Mouse (Mus musculus): ENCODE results near the gene Atxn7. TPM values are rescaled to one million over a fixed set of nuclear protein-coding genes. Genes with fewer than 3 reads are reported as not detected.
A peak's percentile ranks its signal among the peaks of the same experiment; 100 is the strongest.

Gene Atxn7
- polyA plus RNA-seq (2014; fragmentation: Nextera tagmentation; extraction: Ambion mirVana) = 5.7 and 6.5 TPM in 2 replicates

DNA sequence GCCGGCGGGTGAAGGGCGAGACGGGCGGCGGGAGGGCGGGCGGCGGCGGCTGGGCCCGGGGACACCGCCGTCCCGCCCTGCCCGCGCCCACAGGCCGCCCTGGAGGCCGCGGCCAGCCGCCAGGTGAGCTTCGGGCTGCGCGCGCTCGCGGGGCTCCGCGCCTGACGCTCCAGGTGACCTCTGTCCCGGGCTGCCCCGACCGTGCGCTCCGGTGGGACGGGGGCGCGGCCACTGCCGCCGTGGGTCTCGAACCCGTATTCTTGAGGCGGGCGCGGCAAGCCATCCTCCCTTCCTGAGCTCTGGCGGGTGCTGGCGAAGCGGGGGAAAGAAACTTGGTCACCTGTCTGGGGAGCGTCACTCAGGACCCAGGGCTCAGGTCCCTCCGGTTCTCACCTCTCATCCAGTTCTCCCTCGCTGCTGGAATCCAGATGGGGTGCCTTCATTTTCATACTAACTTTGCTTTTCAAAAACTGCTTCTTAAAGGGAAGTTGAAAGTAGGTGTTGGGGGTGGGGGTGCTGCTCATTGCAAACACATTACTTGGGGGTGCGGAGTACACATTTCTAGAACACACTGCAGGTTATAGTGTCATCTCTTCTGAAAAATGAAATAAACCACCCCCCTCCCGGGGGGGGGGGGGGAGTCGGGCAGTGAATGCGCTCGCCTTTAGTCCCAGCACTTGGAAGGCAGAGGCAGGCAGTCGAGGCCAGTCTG is at the start of gene Atxn7, which contains the start of gene Thoc7:
Atxn7 (plus strand) TSS at position 40 of the 712 bp plus-strand sequence.
Thoc7 (minus strand) TSS at position 452 of the 712 bp plus-strand sequence.
- WGBS = 6% methylated on average over 19 of the region's 56 CpGs
- no peaks in the 10 kb centered on the region for H3K36me3 ChIP-seq (ENCODE audit: control insufficient read depth, insufficient read depth, low read length)
- peak; percentile 29 for DNase-seq (ENCODE audit: low spot score)

DNA sequence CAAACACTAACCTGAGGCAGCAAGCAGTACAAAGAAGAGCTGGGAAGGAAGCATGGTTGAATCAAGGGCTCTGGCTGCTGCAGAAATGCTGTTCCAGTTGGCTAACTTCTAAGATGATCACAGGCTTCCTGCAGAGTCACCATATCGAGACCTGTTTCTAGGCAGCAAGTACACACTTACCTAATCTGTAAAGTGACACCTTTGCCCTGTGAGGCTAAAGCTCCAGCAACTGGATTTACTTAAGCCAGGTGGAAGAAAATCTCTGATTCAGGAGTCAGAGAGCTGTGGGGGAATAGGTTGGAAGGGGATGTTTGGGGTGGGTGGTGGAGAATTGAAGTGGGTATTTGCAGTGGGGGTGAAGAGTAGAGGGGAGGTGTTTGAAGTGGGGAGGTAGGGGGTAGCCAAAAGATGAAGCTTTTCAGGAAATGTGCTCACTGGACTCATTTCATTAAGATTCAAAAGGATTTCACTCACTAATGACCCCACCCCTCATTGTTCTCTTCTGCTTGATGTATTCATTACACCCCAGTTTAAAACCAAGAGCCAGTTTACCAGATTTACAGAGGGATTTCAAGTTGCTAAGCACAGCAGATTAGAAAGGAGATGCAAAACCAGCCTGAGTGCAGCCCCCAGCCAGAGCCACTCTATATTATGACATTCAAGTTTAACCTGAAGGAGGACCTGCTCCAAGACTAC is 46.7 kb upstream of the Atxn7 start, which contains the start of gene Gm281:
Gm281 (minus strand) TSS at position 92 of the 696 bp plus-strand sequence.
- no peaks in the 10 kb centered on the region; the same call in 1 of the 2 replicates for H3K4me1 ChIP-seq (ENCODE audit: control insufficient read depth, insufficient read depth, low read length)
- H3K27ac ChIP-seq (replicated peaks; ENCODE audit: low read depth, low read length) = no peak within 1 kb of the TSS
- DNase-seq (ENCODE audit: low spot score) (no peak), ATAC-seq (ENCODE audit: low read depth) (peak; percentile 51; the same call in 1 of the 2 replicates)
- 31% methylated on average over 1 of the region's 1 CpGs for WGBS
- H3K4me2 ChIP-seq (ENCODE audit: low read depth, low read length) = no peak within 1 kb of the TSS
- H3K27me3 ChIP-seq (replicated peaks; ENCODE audit: control insufficient read depth, insufficient read depth, low read length) = no peaks in the 10 kb centered on the region
- H3K36me3 ChIP-seq (ENCODE audit: control insufficient read depth, insufficient read depth, low read length) = no peaks in the 10 kb centered on the region
- no peak within 1 kb of the TSS for H3K4me3 ChIP-seq (ENCODE audit: low read depth, low read length)
- H3K9ac ChIP-seq (ENCODE audit: low read depth, low read length) = no peak within 1 kb of the TSS
- no peaks in the 10 kb centered on the region for H3K9me3 ChIP-seq (ENCODE audit: control insufficient read depth, low read length)

More for the DNA sequence above, at the start of gene Atxn7, which contains the start of gene Thoc7:
- peak within 1 kb of the TSS; percentile 97 for H3K9ac ChIP-seq (ENCODE audit: low read depth, low read length)
- peak within 1 kb of the TSS; percentile 70 for H3K4me2 ChIP-seq (ENCODE audit: low read depth, low read length)
- H3K27me3 ChIP-seq (replicated peaks; ENCODE audit: control insufficient read depth, insufficient read depth, low read length) = no peaks in the 10 kb centered on the region
- peaks cover 12% of the 10 kb centered on the region for H3K4me1 ChIP-seq (ENCODE audit: control insufficient read depth, insufficient read depth, low read length)
- H3K27ac ChIP-seq (replicated peaks; ENCODE audit: low read depth, low read length) = peak within 1 kb of the TSS; percentile 84
- peak within 1 kb of the TSS; percentile 93 for H3K4me3 ChIP-seq (ENCODE audit: low read depth, low read length)
- H3K9me3 ChIP-seq (ENCODE audit: control insufficient read depth, low read length) = no peaks in the 10 kb centered on the region
- peak; percentile 49 for ATAC-seq (ENCODE audit: low read depth)

DNA sequence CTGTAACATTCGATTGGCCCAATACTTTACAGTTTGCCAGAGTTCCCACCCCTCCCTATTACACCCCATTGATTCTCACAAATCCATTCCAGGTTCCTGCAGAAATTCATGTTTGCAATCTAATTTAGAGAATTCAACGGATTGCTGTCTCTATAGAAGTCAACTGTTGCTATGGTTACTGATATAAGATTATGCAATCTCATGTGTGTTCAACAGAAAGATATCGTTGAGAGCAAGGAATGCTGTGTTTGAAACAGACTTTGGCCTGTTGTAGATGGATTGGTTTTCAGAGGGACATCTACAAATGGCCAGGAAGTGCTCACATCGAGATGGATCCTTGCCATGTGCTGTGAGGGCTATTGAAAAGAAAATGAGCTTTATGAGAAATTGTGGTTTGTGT is 46.0 kb upstream of the Atxn7 start:
- Histone ChIP-seq H3K27ac (replicated peaks; ENCODE audit: low read depth, low read length) (no peak overlapping the region), H3K27me3 (replicated peaks; ENCODE audit: control insufficient read depth, insufficient read depth, low read length) (no peaks in the 10 kb centered on the region), H3K4me3 (ENCODE audit: low read depth, low read length) (no peak overlapping the region), H3K9me3 (ENCODE audit: control insufficient read depth, low read length) (no peaks in the 10 kb centered on the region), H3K4me2 (ENCODE audit: low read depth, low read length) (no peak overlapping the region), H3K36me3 (ENCODE audit: control insufficient read depth, insufficient read depth, low read length) (no peaks in the 10 kb centered on the region), H3K4me1 (ENCODE audit: control insufficient read depth, insufficient read depth, low read length) (no peaks in the 10 kb centered on the region; the same call in 1 of the 2 replicates), H3K9ac (ENCODE audit: low read depth, low read length) (no peak overlapping the region)
- no peak for ATAC-seq (ENCODE audit: low read depth)
- no peak for DNase-seq (ENCODE audit: low spot score)
- WGBS = 60% methylated on average over 4 of the region's 4 CpGs

DNA sequence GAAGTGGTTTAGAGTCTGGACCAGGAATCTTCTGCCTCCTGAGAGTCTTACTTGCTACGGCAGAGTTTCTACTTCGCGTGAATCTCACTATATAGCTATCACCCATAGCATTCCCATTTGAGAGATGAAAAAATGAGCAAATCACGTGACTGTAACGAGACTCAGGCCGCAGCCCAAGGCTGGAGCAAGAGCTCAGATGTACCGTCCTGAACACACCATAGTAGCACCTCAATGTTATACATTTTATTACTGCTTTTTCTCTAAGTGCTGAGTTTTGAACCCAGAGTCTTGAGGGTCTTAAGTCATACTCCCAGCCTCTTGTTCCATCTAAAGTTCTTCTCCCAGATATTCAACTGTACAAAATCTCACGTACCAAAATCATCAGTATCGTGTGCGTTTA is 44.0 kb upstream of the Atxn7 start:
- no peak for ATAC-seq (ENCODE audit: low read depth)
- H3K4me2 ChIP-seq (ENCODE audit: low read depth, low read length) = no peak overlapping the region
- DNase-seq (ENCODE audit: low spot score) = no peak
- H3K4me1 ChIP-seq (ENCODE audit: control insufficient read depth, insufficient read depth, low read length) = no peaks in the 10 kb centered on the region
- H3K27ac ChIP-seq (replicated peaks; ENCODE audit: low read depth, low read length) = no peak overlapping the region
- no peaks in the 10 kb centered on the region for H3K36me3 ChIP-seq (ENCODE audit: control insufficient read depth, insufficient read depth, low read length)
- no peaks in the 10 kb centered on the region for H3K9me3 ChIP-seq (ENCODE audit: control insufficient read depth, low read length)
- H3K9ac ChIP-seq (ENCODE audit: low read depth, low read length) = no peak overlapping the region
- H3K4me3 ChIP-seq (ENCODE audit: low read depth, low read length) = no peak overlapping the region
- H3K27me3 ChIP-seq (replicated peaks; ENCODE audit: control insufficient read depth, insufficient read depth, low read length) = no peaks in the 10 kb centered on the region
- 89% methylated on average over 10 of the region's 10 CpGs for WGBS

DNA sequence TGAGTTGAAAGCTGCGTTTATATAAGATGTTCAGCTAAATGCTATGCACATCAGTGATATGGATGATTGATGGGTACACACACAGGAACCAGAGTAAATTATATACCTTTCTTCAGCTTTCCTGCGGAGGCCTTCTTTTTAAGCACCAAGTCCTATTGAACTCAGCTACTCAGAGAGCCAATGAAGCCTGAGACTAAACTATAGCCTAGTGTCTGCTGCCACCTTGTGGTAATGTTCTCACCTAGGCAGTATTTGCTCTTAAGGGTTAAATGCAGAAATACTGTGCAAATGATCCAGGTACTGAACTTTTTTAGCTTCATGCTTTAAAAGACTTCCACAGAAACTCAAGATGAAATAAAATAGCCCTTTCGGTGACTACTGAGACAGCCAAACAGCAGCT is 43.6 kb upstream of the Atxn7 start:
- Histone ChIP-seq H3K4me3 (ENCODE audit: low read depth, low read length) (no peak overlapping the region), H3K4me1 (ENCODE audit: control insufficient read depth, insufficient read depth, low read length) (no peaks in the 10 kb centered on the region), H3K9ac (ENCODE audit: low read depth, low read length) (no peak overlapping the region), H3K27ac (replicated peaks; ENCODE audit: low read depth, low read length) (no peak overlapping the region), H3K4me2 (ENCODE audit: low read depth, low read length) (no peak overlapping the region), H3K9me3 (ENCODE audit: control insufficient read depth, low read length) (no peaks in the 10 kb centered on the region), H3K36me3 (ENCODE audit: control insufficient read depth, insufficient read depth, low read length) (no peaks in the 10 kb centered on the region), H3K27me3 (replicated peaks; ENCODE audit: control insufficient read depth, insufficient read depth, low read length) (no peaks in the 10 kb centered on the region)
- ATAC-seq (ENCODE audit: low read depth) (peak; percentile 68; the same call in 1 of the 2 replicates), DNase-seq (ENCODE audit: low spot score) (peak; percentile 89)
- 36% methylated on average over 3 of the region's 3 CpGs for WGBS

DNA sequence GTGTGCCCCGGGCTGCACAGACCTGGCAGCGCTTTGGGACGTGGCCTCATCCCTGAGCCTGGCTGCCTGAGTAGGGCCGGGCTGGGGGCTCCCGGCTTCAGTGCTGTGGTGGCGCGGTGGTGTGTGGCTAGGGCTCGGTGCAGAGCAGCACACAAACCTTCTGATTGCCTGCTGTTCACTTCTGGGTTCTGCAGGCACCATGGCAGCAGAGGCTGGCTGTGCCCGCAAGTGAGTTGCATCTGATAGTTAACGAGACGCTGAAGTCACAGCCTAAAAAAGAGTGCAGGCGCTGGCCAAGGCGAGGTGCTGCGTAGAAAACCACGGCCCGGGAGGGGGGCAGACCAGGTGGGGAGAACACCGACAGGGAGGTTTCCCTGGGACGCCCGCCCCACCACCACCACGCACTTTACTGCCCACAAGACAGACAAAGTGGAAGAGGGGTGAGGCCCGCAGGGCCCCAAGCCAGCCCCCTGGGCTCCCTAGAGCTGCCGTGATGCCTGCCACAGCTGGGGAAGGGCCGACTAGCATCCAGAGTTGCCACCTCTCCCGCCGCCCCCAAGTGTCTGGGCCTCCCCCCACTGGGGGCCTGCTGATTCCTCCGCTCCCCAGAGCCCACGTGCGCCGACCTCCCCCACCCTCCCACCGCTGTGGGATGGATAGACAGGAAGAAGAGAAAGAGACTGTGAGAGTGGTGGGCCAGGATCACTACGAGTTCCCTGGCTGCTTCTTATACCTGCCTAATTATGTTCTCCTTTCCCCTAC is 27.8 kb upstream of the Atxn7 start:
- Histone ChIP-seq H3K36me3 (ENCODE audit: control insufficient read depth, insufficient read depth, low read length) (no peaks in the 10 kb centered on the region), H3K4me3 (ENCODE audit: low read depth, low read length) (peak overlapping the region; percentile 38), H3K9ac (ENCODE audit: low read depth, low read length) (peak overlapping the region; percentile 61), H3K27ac (replicated peaks; ENCODE audit: low read depth, low read length) (no peak overlapping the region), H3K27me3 (replicated peaks; ENCODE audit: control insufficient read depth, insufficient read depth, low read length) (no peaks in the 10 kb centered on the region), H3K4me2 (ENCODE audit: low read depth, low read length) (peak overlapping the region; percentile 67), H3K4me1 (ENCODE audit: control insufficient read depth, insufficient read depth, low read length) (no peaks in the 10 kb centered on the region), H3K9me3 (ENCODE audit: control insufficient read depth, low read length) (peaks cover 7% of the 10 kb centered on the region; the same call in 1 of the 2 replicates)
- no peak for DNase-seq (ENCODE audit: low spot score)
- peak; percentile 53 for ATAC-seq (ENCODE audit: low read depth)
- 34% methylated on average over 27 of the region's 31 CpGs for WGBS

DNA sequence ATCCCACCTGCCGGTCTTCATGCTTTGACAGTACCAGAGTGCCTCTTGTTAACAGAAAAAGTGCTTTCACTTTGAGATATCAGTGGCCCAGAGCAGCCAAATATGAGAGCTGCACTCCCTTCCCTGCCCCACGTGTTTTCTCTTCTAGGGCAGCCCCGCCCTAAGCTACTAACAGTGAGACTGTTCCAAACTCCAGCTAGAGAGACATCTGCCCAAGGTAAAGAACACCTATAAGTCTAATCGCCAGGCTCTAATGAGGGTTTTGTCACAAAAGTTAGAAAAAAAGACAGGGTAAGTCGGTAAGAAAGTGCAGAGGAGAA is 27.2 kb upstream of the Atxn7 start:
- WGBS = 35% methylated on average over 5 of the region's 5 CpGs

DNA sequence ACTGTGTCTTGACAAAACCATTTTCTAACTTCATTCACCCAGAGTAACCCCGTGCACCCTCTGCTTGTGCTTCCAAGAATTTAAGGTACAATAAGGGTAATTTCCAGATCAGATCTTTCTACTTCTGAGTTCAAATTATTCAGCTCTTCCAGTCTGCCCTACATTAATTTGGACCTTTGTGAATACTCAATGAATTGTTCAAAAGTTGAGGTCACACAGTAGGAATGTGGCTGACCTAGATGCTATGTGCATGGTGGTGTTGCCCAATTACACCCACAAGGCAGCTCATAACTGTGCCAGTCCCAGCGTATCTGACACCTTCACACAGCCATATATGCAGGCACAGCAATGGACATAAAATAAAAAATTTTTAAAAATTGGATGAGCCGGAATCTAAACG is 16.6 kb upstream of the Atxn7 start:
- peaks cover 27% of the 10 kb centered on the region for H3K36me3 ChIP-seq (ENCODE audit: control insufficient read depth, insufficient read depth, low read length)
- no peak for DNase-seq (ENCODE audit: low spot score)
- H3K4me1 ChIP-seq (ENCODE audit: control insufficient read depth, insufficient read depth, low read length) = no peaks in the 10 kb centered on the region
- H3K9ac ChIP-seq (ENCODE audit: low read depth, low read length) = no peak overlapping the region
- no peak overlapping the region for H3K4me2 ChIP-seq (ENCODE audit: low read depth, low read length)
- WGBS = 93% methylated on average over 4 of the region's 4 CpGs
- no peak overlapping the region for H3K4me3 ChIP-seq (ENCODE audit: low read depth, low read length)
- H3K27ac ChIP-seq (replicated peaks; ENCODE audit: low read depth, low read length) = no peak overlapping the region
- no peaks in the 10 kb centered on the region for H3K9me3 ChIP-seq (ENCODE audit: control insufficient read depth, low read length)
- no peaks in the 10 kb centered on the region for H3K27me3 ChIP-seq (replicated peaks; ENCODE audit: control insufficient read depth, insufficient read depth, low read length)
- ATAC-seq (ENCODE audit: low read depth) = no peak

More for the DNA sequence above, 27.2 kb upstream of the Atxn7 start:
- DNase-seq (ENCODE audit: low spot score) (no peak), ATAC-seq (ENCODE audit: low read depth) (peak; percentile 41; the same call in 1 of the 2 replicates)
- Histone ChIP-seq H3K4me1 (ENCODE audit: control insufficient read depth, insufficient read depth, low read length) (no peaks in the 10 kb centered on the region), H3K4me3 (ENCODE audit: low read depth, low read length) (peak overlapping the region; percentile 38), H3K27ac (replicated peaks; ENCODE audit: low read depth, low read length) (no peak overlapping the region), H3K9me3 (ENCODE audit: control insufficient read depth, low read length) (peaks cover 7% of the 10 kb centered on the region; the same call in 1 of the 2 replicates), H3K36me3 (ENCODE audit: control insufficient read depth, insufficient read depth, low read length) (no peaks in the 10 kb centered on the region), H3K27me3 (replicated peaks; ENCODE audit: control insufficient read depth, insufficient read depth, low read length) (no peaks in the 10 kb centered on the region), H3K4me2 (ENCODE audit: low read depth, low read length) (peak overlapping the region; percentile 67), H3K9ac (ENCODE audit: low read depth, low read length) (peak overlapping the region; percentile 61; the same call in 1 of the 2 replicates)
